Mouse (Mus musculus) layer of hippocampus, postnatal 25 days (tissue): ENCODE data around the gene Gm17581. TPM values are rescaled to one million over a fixed set of nuclear protein-coding genes. Genes with fewer than 3 reads are reported as not detected.

Source experiments
- DNase-seq, 2 experiments: peaks; one replicate each; pipeline ENCODE4 v3.0.0; 2022; ENCODE audit warnings: mixed read lengths in 2 of 2, low spot score in 1 of 2; ENCODE audit errors: extremely low spot score in 1 of 2
- total RNA-seq, 2 experiments: library from RNA; stranded (reverse); gene quantifications; 2 replicates each; pipeline ENCODE4 v1.2.3; 2021

Gm17581 gene
- total RNA-seq, 2 experiments from 2014 or later = not detected

GRCm38 (mm10) chr2:155693136-155693535 lies 42.5 kb downstream of the Gm17581 start:
- DNase-seq = no peak

GRCm38 (mm10) chr2:155691723-155692493 lies 43.8 kb downstream of the Gm17581 start, which contains the start of gene Trpc4ap:
Trpc4ap (minus strand) TSS chr2:155692384.
- peak; percentile 99 for DNase-seq

GRCm38 (mm10) chr2:155691336-155691722 lies 44.3 kb downstream of the Gm17581 start:
- DNase-seq = no peak

- DNase-seq = no peak
Observed at GRCm38 (mm10) chr2:155689211-155689610, 46.5 kb downstream of the Gm17581 start.

- DNase-seq = no peak
Observed at GRCm38 (mm10) chr2:155687746-155688145, 47.9 kb downstream of the Gm17581 start.

GRCm38 (mm10) chr2:155686572-155686971 lies 49.1 kb downstream of the Gm17581 start:
- DNase-seq = no peak

Other genes with a start within 250 kb of the Gm17581 start
- 10 to 100 TPM; 60.8 to 70.2 TPM for gene Acss2, start 217.9 kb downstream of the Gm17581 start, total RNA-seq
- 100 to 1,000 TPM; 111 to 117 TPM for gene Ggt7, start 217.6 kb downstream of the Gm17581 start, total RNA-seq
- gene Gss, start 143.1 kb downstream of the Gm17581 start, total RNA-seq = 10 to 100 TPM; 22.6 to 26.5 TPM
- gene Myh7b, start 124.7 kb downstream of the Gm17581 start, total RNA-seq = 1 to 10 TPM; 2.7 to 3.7 TPM
- 100 to 1,000 TPM; 161 to 163 TPM for gene Trpc4ap, start 43.5 kb downstream of the Gm17581 start, total RNA-seq
- gene Edem2, start 6.4 kb downstream of the Gm17581 start, total RNA-seq = 10 to 100 TPM; 19.8 to 22.9 TPM
- under 1 TPM; 0.71 to 0.96 TPM for gene Procr, start 15.3 kb upstream of the Gm17581 start, total RNA-seq
- gene Mmp24, start 39.5 kb upstream of the Gm17581 start, total RNA-seq = 10 to 100 TPM; 43.5 to 43.6 TPM
- 10 to 100 TPM; 52.8 to 60.0 TPM for gene BC029722, start 83.6 kb upstream of the Gm17581 start, total RNA-seq
- gene Eif6, start 91.1 kb upstream of the Gm17581 start, total RNA-seq = 10 to 100 TPM; 59.0 to 75.7 TPM
- not detected for gene Fam83c, start 99.0 kb upstream of the Gm17581 start, total RNA-seq
- 10 to 100 TPM; 60.8 to 74.1 TPM for gene Uqcc1, start 194.4 kb upstream of the Gm17581 start, total RNA-seq
- gene Gm15557, start 204.9 kb upstream of the Gm17581 start, total RNA-seq = not detected
- gene Gdf5, start 209.5 kb upstream of the Gm17581 start, total RNA-seq = under 1 TPM in 1 of 2 experiments, not detected in 1; 0.10 TPM
- gene Cep250, start 220.6 kb upstream of the Gm17581 start, total RNA-seq = 10 to 100 TPM; 14.3 to 18.9 TPM